Mouse (Mus musculus) liver, embryonic 14.5 days (tissue): ENCODE measurements around the gene Ralgapb.

Experiments used
- CTCF ChIP-seq: IDR thresholded peaks from 2 replicates; pipeline ENCODE4 v1.5.1; 2016; ENCODE audit warnings: antibody characterized with exemption, low read depth, control low read depth
- EP300 ChIP-seq: IDR thresholded peaks from 2 replicates; pipeline ENCODE4 v1.6.1; 2016; ENCODE audit warnings: antibody characterized with exemption, low read depth

- no peak for TF ChIP-seq CTCF
- TF ChIP-seq EP300, result no peak
These were observed 93.6 kb downstream of the Ralgapb start for GRCm38 (mm10) chr2:158503226-158503625.
